Mouse (Mus musculus) C2C12 (cell line): ENCODE results near the gene Atxn2l. TPM values are rescaled to one million over a fixed set of nuclear protein-coding genes. Genes with fewer than 3 reads are reported as not detected.

ENCODE experiments used
- H3K27me3 ChIP-seq: one replicate; pipeline ENCODE4 v1.6.1; 2011; ENCODE audit not compliant: control insufficient read depth, insufficient read depth, insufficient read length
- H3K36me3 ChIP-seq: one replicate; pipeline ENCODE4 v1.6.1; 2011; ENCODE audit not compliant: control insufficient read depth, insufficient read depth
- H3K4me3 ChIP-seq: one replicate; pipeline ENCODE4 v1.5.1; 2011; ENCODE audit warnings: mild to moderate bottlenecking, control low read depth; ENCODE audit not compliant: poor library complexity, insufficient read depth, severe bottlenecking
- H3K79me2 ChIP-seq: one replicate; pipeline ENCODE4 v1.6.1; 2011; ENCODE audit not compliant: control insufficient read depth, insufficient read depth
- H3K79me3 ChIP-seq: one replicate; pipeline ENCODE4 v1.6.1; 2011; ENCODE audit warnings: low read depth, control low read depth
- H3ac ChIP-seq: one replicate; pipeline ENCODE3; 2011; ENCODE audit warnings: low read depth; ENCODE audit not compliant: control insufficient read depth, insufficient read length
- CEBPB ChIP-seq: IDR thresholded peaks from one replicate; pipeline ENCODE4 v1.6.1; 2011; ENCODE audit warnings: low read depth, mild to moderate bottlenecking, control low read depth, moderate library complexity
- CTCF ChIP-seq: IDR thresholded peaks from one replicate; pipeline ENCODE4 v1.5.1; 2011; ENCODE audit not compliant: control insufficient read depth, insufficient read depth, insufficient read length
- FOSL1 ChIP-seq: IDR thresholded peaks from one replicate; pipeline ENCODE4 v1.8.0; 2011; ENCODE audit warnings: mild to moderate bottlenecking, low read length; ENCODE audit not compliant: poor library complexity, insufficient read depth, severe bottlenecking
- MAX ChIP-seq: IDR thresholded peaks from one replicate; pipeline ENCODE4 v1.6.1; 2011; ENCODE audit warnings: mild to moderate bottlenecking, control low read depth
- MYOD1 ChIP-seq: IDR thresholded peaks from one replicate; pipeline ENCODE4 v1.6.1; 2011; ENCODE audit warnings: low read depth; ENCODE audit not compliant: control insufficient read depth, insufficient read length
- MYOG ChIP-seq: IDR thresholded peaks from one replicate; pipeline ENCODE4 v1.6.1; 2011; ENCODE audit not compliant: control insufficient read depth, insufficient read length; ENCODE audit errors: extremely low read depth
- USF1 ChIP-seq: IDR thresholded peaks from one replicate; pipeline ENCODE4 v1.6.1; 2011; ENCODE audit warnings: low read depth, mild to moderate bottlenecking, control low read depth, moderate library complexity
- polyA plus RNA-seq: library from polyadenylated mRNA; unstranded; fragments of >200 nt; fragmentation: generic; extraction: Trizol; gene quantifications from one replicate; pipeline ENCODE4 v1.2.1, GENCODE M21; 2012; ENCODE audit warnings: missing spikeins

Atxn2l gene
- polyA plus RNA-seq, 1 experiment, result 73.0 TPM

- TF ChIP-seq USF1 (no peak), MAX (no peak), MYOG (no peak), FOSL1 (no peak), MYOD1 (no peak), CTCF (no peak), CEBPB (no peak)
- H3K27me3 ChIP-seq, result no peaks in the 10 kb centered on the region
- peak within 1 kb of the TSS; percentile 50 for H3K4me3 ChIP-seq
- H3K79me2 ChIP-seq, result peaks cover 19% of the 10 kb centered on the region
- H3K36me3 ChIP-seq, result peaks cover 19% of the 10 kb centered on the region
- peak within 1 kb of the TSS; percentile 98 for H3ac ChIP-seq
- peaks cover 11% of the 10 kb centered on the region for H3K79me3 ChIP-seq
Measured at GRCm38 (mm10) chr7:126487052-126487483, 16.2 kb downstream of the Atxn2l start, which contains the start of gene Tufm. Tufm (plus strand) TSS chr7:126487361.

- Histone ChIP-seq H3K27me3 (no peaks in the 10 kb centered on the region), H3ac (peak overlapping the region; percentile 63), H3K79me2 (peaks cover under 1% of the 10 kb centered on the region), H3K79me3 (peaks cover 1% of the 10 kb centered on the region), H3K4me3 (peak overlapping the region; percentile 6), H3K36me3 (no peaks in the 10 kb centered on the region)
- TF ChIP-seq MYOD1 (no peak), MAX (no peak), FOSL1 (no peak), MYOG (no peak), CTCF (no peak), USF1 (no peak), CEBPB (no peak)
Measured at GRCm38 (mm10) chr7:126482392-126482871, 20.8 kb downstream of the Atxn2l start.

DNA sequence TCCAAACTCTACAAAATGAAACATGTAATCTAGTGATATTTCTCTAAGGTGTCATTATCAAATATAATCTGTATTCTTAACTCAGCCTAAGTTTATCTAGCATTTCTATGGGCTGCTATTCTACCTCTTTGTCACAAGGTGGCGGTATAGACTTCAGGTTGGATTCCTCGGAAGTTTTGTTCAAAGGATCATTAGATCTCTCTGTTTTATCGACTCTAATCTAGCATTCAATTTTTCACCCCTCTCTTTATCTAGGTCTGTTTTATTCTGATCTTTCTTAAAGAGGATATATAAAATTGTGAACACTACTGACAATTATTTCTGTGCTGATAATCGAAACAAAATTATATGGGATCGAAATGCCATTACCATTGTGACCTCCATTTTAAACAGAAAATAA, 21.5 kb downstream of the Atxn2l start:
- TF ChIP-seq MAX (no peak), CTCF (no peak)
- Histone ChIP-seq H3K36me3 (no peaks in the 10 kb centered on the region), H3K27me3 (no peaks in the 10 kb centered on the region), H3K79me2 (no peaks in the 10 kb centered on the region), H3ac (no peak overlapping the region), H3K4me3 (no peak overlapping the region), H3K79me3 (no peaks in the 10 kb centered on the region)

DNA sequence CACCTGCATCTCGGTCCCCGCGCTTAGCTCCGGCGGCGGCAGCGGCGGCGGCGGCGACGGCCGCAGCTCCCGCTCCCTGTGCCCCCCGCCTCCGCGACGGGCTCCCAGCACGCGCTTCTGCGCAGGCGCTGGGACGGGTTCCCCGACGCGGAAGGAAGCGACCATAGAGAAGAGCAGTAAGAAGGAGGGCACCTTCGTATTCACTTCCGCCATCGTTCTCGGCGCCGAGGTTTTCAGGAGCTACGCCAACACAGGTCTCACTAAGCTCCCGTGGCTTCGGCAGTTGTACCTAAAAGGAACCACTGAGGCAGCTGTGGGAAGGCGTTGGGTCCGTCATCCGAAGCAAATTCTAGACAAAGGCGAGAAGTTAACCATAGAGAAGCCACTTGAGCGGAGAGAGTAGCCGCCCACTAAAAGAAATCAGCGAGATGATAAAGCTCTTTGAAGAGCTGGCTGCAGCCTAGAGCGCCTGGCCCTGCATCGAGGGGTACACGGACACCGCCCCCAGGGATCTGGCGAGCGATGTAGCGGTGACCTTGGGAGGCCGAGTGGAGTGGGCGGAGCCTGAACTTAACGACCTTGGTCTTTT, 28.1 kb downstream of the Atxn2l start, which contains the start of gene Sh2b1:
TSS of gene Sh2b1 (minus strand) at position 432 of the 589 bp plus-strand sequence.
- H3K79me2 ChIP-seq, result peaks cover 29% of the 10 kb centered on the region
- peaks cover 6% of the 10 kb centered on the region for H3K36me3 ChIP-seq
- H3K79me3 ChIP-seq, result peaks cover 8% of the 10 kb centered on the region
- TF ChIP-seq CEBPB, result no peak
- peak; percentile 54 for TF ChIP-seq CTCF
- H3ac ChIP-seq, result peak within 1 kb of the TSS; percentile 83
- peak within 1 kb of the TSS; percentile 60 for H3K4me3 ChIP-seq
- no peaks in the 10 kb centered on the region for H3K27me3 ChIP-seq

DNA sequence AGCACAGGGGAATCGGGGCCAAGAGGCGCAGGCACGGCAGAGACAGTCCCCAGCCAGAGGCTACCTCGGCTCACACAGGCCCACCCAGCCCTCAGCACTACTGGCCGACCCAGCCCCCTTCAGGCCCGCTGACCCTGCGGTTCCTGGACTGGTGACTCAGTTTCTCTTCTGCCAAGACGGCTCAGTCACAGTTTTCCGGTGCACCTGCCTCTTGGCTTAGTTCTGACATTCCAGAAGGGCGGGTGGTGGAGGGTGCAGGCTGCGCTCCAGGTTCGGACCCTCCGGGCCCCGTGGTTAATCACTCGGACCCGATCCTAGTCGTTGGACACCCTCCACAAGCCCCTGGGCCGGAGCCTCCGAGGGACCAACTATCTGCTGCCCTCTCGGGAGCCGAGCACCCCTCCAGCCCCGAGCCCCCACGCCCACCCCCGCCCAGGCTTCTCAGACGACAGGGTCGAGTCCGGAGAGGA, 28.7 kb downstream of the Atxn2l start:
- Histone ChIP-seq H3K79me3 (peaks cover 8% of the 10 kb centered on the region), H3ac (peak overlapping the region; percentile 83), H3K4me3 (peak overlapping the region; percentile 60), H3K36me3 (peaks cover 6% of the 10 kb centered on the region), H3K27me3 (no peaks in the 10 kb centered on the region), H3K79me2 (peaks cover 29% of the 10 kb centered on the region)
- TF ChIP-seq MYOG (no peak), MYOD1 (peak; percentile 71)

GRCm38 (mm10) chr7:126473470-126474086, 29.7 kb downstream of the Atxn2l start:
- no peaks in the 10 kb centered on the region for H3K27me3 ChIP-seq
- H3K4me3 ChIP-seq, result no peak overlapping the region
- peaks cover 6% of the 10 kb centered on the region for H3K36me3 ChIP-seq
- TF ChIP-seq FOSL1 (no peak), CEBPB (no peak), MAX (no peak), MYOD1 (no peak), MYOG (no peak)
- no peak overlapping the region for H3ac ChIP-seq
- peaks cover 29% of the 10 kb centered on the region for H3K79me2 ChIP-seq
- peaks cover 8% of the 10 kb centered on the region for H3K79me3 ChIP-seq
